Mouse (Mus musculus) lung, postnatal 0 days (tissue): ENCODE measurements at regions not wholly inside any gene's neighbourhood (a gene's known extent, or its start where the extent isn't known, plus 50 kb on each side); places are given as distances from the start of the nearest gene placed in this dataset.

Source experiments
- CTCF ChIP-seq: IDR thresholded peaks from 2 replicates; pipeline ENCODE4 v1.5.1; 2016; ENCODE audit warnings: antibody characterized with exemption, mild to moderate bottlenecking
- EP300 ChIP-seq: IDR thresholded peaks from 2 replicates; pipeline ENCODE4 v1.6.1; 2016; ENCODE audit warnings: antibody characterized with exemption, mild to moderate bottlenecking, control low read depth

- TF ChIP-seq CTCF: no peak
- TF ChIP-seq EP300: no peak; the same call in 1 of the 2 replicates
Observed at GRCm38 (mm10) chr3:130942947-130943630, 167.2 kb upstream of the Lef1 start.
